Mouse (Mus musculus) forebrain, postnatal 0 days (tissue): ENCODE measurements around the gene Lrrc4. TPM values are rescaled to one million over a fixed set of nuclear protein-coding genes. Genes with fewer than 3 reads are reported as not detected.

Experiments used
- ATAC-seq: fragments of 200-750 bp; cut with Nextera tagmentation; 2 replicates; pipeline ENCODE4 v1.8.0; 2017; ENCODE audit warnings: mild to moderate bottlenecking, moderate library complexity
- DNase-seq: peaks from one replicate; pipeline ENCODE4 v3.0.0-alpha.2; 2015
- H3K27ac ChIP-seq: fragments of 300-500 bp; sonication (generic); 2 replicates; pipeline ENCODE4 v1.5.1; 2014; ENCODE audit warnings: low read depth, mild to moderate bottlenecking, antibody characterized with exemption, low read length, moderate library complexity, mixed read lengths
- H3K27me3 ChIP-seq: fragments of 300-500 bp; sonication (generic); 2 replicates; pipeline ENCODE4 v1.6.1; 2014; ENCODE audit warnings: mild to moderate bottlenecking, low read length, mixed read lengths; ENCODE audit not compliant: insufficient read depth
- H3K36me3 ChIP-seq: fragments of 300-500 bp; sonication (generic); 2 replicates; pipeline ENCODE4 v1.6.1; 2014; ENCODE audit warnings: mild to moderate bottlenecking, moderate library complexity; ENCODE audit not compliant: insufficient read depth
- H3K4me1 ChIP-seq: fragments of 300-500 bp; sonication (generic); 2 replicates; pipeline ENCODE4 v1.6.1; 2014; ENCODE audit warnings: antibody characterized with exemption; ENCODE audit not compliant: insufficient read depth
- H3K4me2 ChIP-seq: fragments of 300-500 bp; sonication (generic); 2 replicates; pipeline ENCODE4 v1.6.1; 2014; ENCODE audit warnings: low read depth, mild to moderate bottlenecking, moderate library complexity
- H3K4me3 ChIP-seq: fragments of 300-500 bp; sonication (generic); 2 replicates; pipeline ENCODE4 v1.5.1; 2014; ENCODE audit warnings: low read depth, low read length, mixed read lengths
- H3K9ac ChIP-seq: fragments of 300-500 bp; sonication (generic); 2 replicates; pipeline ENCODE4 v1.6.1; 2014; ENCODE audit warnings: mild to moderate bottlenecking
- H3K9me3 ChIP-seq: fragments of 300-500 bp; sonication (generic); 2 replicates; pipeline ENCODE4 v1.6.1; 2016; ENCODE audit warnings: low read length
- CTCF ChIP-seq: sonication (generic); IDR thresholded peaks from 2 replicates; pipeline ENCODE4 v1.5.1; 2016; ENCODE audit warnings: antibody characterized with exemption, control low read depth, low read depth
- WGBS: fragments of 180-500 bp; shearing (Covaris S2); extraction: QIAGEN DNeasy Blood & Tissue Kit; methylation state at CpG from one replicate; pipeline ENCODE4 v1.1.7; 2014; 5-methylcytosine and 5-hydroxymethylcytosine counted together
- polyA plus RNA-seq: library from polyadenylated mRNA; unstranded; fragments of >200 nt; fragmentation: Nextera tagmentation; extraction: Ambion mirVana; gene quantifications from 2 replicates; pipeline ENCODE4 v1.2.1, GENCODE M21; 2015
- total RNA-seq: library from RNA; depleted of rRNA; stranded (reverse); fragments of >200 nt; gene quantifications from 2 replicates; pipeline ENCODE4 v1.2.3, GENCODE M21; 2014

Gene Lrrc4
- total and polyA plus RNA-seq, 2 experiments from 2014 or later: 5.4 to 37.1 TPM

- 41% methylated on average over 3 of the region's 3 CpGs for WGBS
- no peak for TF ChIP-seq CTCF
- H3K4me1 ChIP-seq: no peaks in the 10 kb centered on the region
- no peak for ATAC-seq
- H3K36me3 ChIP-seq: no peaks in the 10 kb centered on the region
- no peak for DNase-seq
- H3K9ac ChIP-seq: no peak overlapping the region
- H3K27me3 ChIP-seq: no peaks in the 10 kb centered on the region
- no peak overlapping the region for H3K27ac ChIP-seq
- H3K4me2 ChIP-seq: no peak overlapping the region
- H3K4me3 ChIP-seq: no peak overlapping the region
- no peaks in the 10 kb centered on the region for H3K9me3 ChIP-seq
Measured at GRCm38 (mm10) chr6:28685052-28685451, 146.5 kb downstream of the Lrrc4 start.

- Histone ChIP-seq H3K4me1 (no peaks in the 10 kb centered on the region), H3K9ac (no peak overlapping the region), H3K4me3 (no peak overlapping the region), H3K27me3 (no peaks in the 10 kb centered on the region), H3K4me2 (no peak overlapping the region), H3K27ac (no peak overlapping the region), H3K36me3 (no peaks in the 10 kb centered on the region), H3K9me3 (no peaks in the 10 kb centered on the region)
- 65% methylated on average over 8 of the region's 8 CpGs for WGBS
- no peak for TF ChIP-seq CTCF
- ATAC-seq: no peak
- no peak for DNase-seq
Measured at GRCm38 (mm10) chr6:28681521-28682457, 149.8 kb downstream of the Lrrc4 start.

GRCm38 (mm10) chr6:28680537-28680936 lies 151.0 kb downstream of the Lrrc4 start:
- ATAC-seq: no peak
- 73% methylated on average over 4 of the region's 4 CpGs for WGBS

GRCm38 (mm10) chr6:28678896-28679295 lies 152.7 kb downstream of the Lrrc4 start:
- DNase-seq: no peak
- whole genome bisulfite sequencing: 91% methylated on average over 1 of the region's 1 CpGs
- Histone ChIP-seq H3K36me3 (no peaks in the 10 kb centered on the region), H3K9ac (no peak overlapping the region), H3K27ac (no peak overlapping the region), H3K4me1 (no peaks in the 10 kb centered on the region), H3K4me3 (no peak overlapping the region), H3K9me3 (no peaks in the 10 kb centered on the region), H3K4me2 (no peak overlapping the region), H3K27me3 (no peaks in the 10 kb centered on the region)
- no peak for TF ChIP-seq CTCF
- ATAC-seq: no peak

More at GRCm38 (mm10) chr6:28680537-28680936, 151.0 kb downstream of the Lrrc4 start:
- no peaks in the 10 kb centered on the region for H3K9me3 ChIP-seq
- no peak overlapping the region for H3K27ac ChIP-seq
- H3K4me2 ChIP-seq: no peak overlapping the region
- H3K9ac ChIP-seq: no peak overlapping the region
- no peaks in the 10 kb centered on the region for H3K36me3 ChIP-seq
- H3K4me3 ChIP-seq: no peak overlapping the region
- H3K4me1 ChIP-seq: no peaks in the 10 kb centered on the region
- H3K27me3 ChIP-seq: no peaks in the 10 kb centered on the region
- no peak for TF ChIP-seq CTCF
- no peak for DNase-seq

- DNase-seq (no peak), ATAC-seq (no peak)
- Histone ChIP-seq H3K4me2 (no peak overlapping the region), H3K9ac (no peak overlapping the region), H3K27me3 (no peaks in the 10 kb centered on the region), H3K27ac (no peak overlapping the region), H3K9me3 (no peaks in the 10 kb centered on the region), H3K36me3 (no peaks in the 10 kb centered on the region), H3K4me3 (no peak overlapping the region), H3K4me1 (no peaks in the 10 kb centered on the region)
- WGBS: 97% methylated on average over 1 of the region's 1 CpGs
- no peak for TF ChIP-seq CTCF
Measured at GRCm38 (mm10) chr6:28674686-28675085, 156.9 kb downstream of the Lrrc4 start.

- no peak overlapping the region for H3K4me2 ChIP-seq
- no peaks in the 10 kb centered on the region for H3K36me3 ChIP-seq
- no peaks in the 10 kb centered on the region for H3K9me3 ChIP-seq
- H3K4me3 ChIP-seq: no peak overlapping the region
- 80% methylated on average over 1 of the region's 1 CpGs for WGBS
- DNase-seq: no peak
- no peaks in the 10 kb centered on the region for H3K27me3 ChIP-seq
- H3K4me1 ChIP-seq: no peaks in the 10 kb centered on the region
- H3K9ac ChIP-seq: no peak overlapping the region
- no peak for TF ChIP-seq CTCF
- ATAC-seq: no peak
- no peak overlapping the region for H3K27ac ChIP-seq
Measured at GRCm38 (mm10) chr6:28672388-28672787, 159.2 kb downstream of the Lrrc4 start.

- H3K36me3 ChIP-seq: no peaks in the 10 kb centered on the region
- DNase-seq: no peak
- no peaks in the 10 kb centered on the region for H3K27me3 ChIP-seq
- WGBS: 88% methylated on average over 5 of the region's 5 CpGs
- H3K4me1 ChIP-seq: no peaks in the 10 kb centered on the region
- ATAC-seq: no peak
- H3K9ac ChIP-seq: no peak overlapping the region
- H3K27ac ChIP-seq: no peak overlapping the region
- TF ChIP-seq CTCF: no peak
- no peak overlapping the region for H3K4me3 ChIP-seq
- no peak overlapping the region for H3K4me2 ChIP-seq
- no peaks in the 10 kb centered on the region for H3K9me3 ChIP-seq
Measured at GRCm38 (mm10) chr6:28669251-28669650, 162.3 kb downstream of the Lrrc4 start.
